In the genomic region with DNA sequence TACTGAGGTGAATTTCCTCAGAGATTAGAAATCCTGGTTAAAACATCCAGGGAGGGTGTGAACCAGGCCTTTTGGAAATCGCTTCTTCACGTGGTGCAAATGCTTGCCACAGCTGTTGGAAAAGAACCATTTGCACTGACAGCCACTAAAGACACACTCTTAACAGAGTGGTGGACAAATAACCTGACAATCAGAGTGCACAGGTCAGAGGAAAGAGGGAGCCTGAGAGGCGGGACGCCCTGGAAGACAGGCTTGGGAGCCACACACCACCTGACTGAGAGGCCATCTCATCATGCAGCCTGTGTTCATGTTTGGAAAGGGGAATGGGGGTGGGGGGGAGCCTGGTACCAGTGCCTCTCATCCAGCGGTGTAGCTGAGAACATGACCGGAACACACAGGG, we compare ENCODE assay signal across 15 mouse cellular contexts.
A peak's percentile ranks its signal among the peaks of the same experiment; 100 is the strongest.
DNase-seq lines count a peak whose midpoint lies in the region; ATAC-seq and TF ChIP-seq lines count a peak whose summit lies in the region.
"Had no signal": no experiment of that assay in that cellular context is flagged by ENCODE, and none has a peak within 500 bp of the region (broad histone marks: within the 10 kb centered on the region; RNA-seq: fewer than 3 reads in every experiment).

No protein-coding gene starts in this region.

- no peak for TF ChIP-seq EP300 in lung, postnatal 0 days (IDR thresholded peaks at IDR 0.05)
- no peak for TF ChIP-seq EP300 in liver, postnatal 0 days (IDR thresholded peaks at IDR 0.05; ENCODE audit: low read depth)

- H3K4me1 ChIP-seq in hindbrain, embryonic 12.5 days = peaks cover 9% of the 10 kb centered on the region
- peaks cover 15% of the 10 kb centered on the region for H3K4me1 ChIP-seq in hindbrain, embryonic 10.5 days (replicated peaks)
- peaks cover 5% of the 10 kb centered on the region; the same call in 1 of the 2 replicates for H3K4me1 ChIP-seq in lung, postnatal 0 days (ENCODE audit: insufficient read depth, low read depth, low read length)
- no peaks in the 10 kb centered on the region for H3K4me1 ChIP-seq in liver, postnatal 0 days (ENCODE audit: insufficient read depth)
- H3K4me1 ChIP-seq: forebrain, embryonic 15.5 days had no signal

- no peak for TF ChIP-seq CTCF in lung, postnatal 0 days (IDR thresholded peaks at IDR 0.05)
- TF ChIP-seq CTCF in liver, postnatal 0 days (IDR thresholded peaks at IDR 0.05; ENCODE audit: low read depth) = no peak

- H3K4me3 ChIP-seq in hindbrain, embryonic 12.5 days = no peak overlapping the region
- no peak overlapping the region for H3K4me3 ChIP-seq in hindbrain, embryonic 10.5 days
- H3K4me3 ChIP-seq in lung, postnatal 0 days (ENCODE audit: low read depth, low read length) = no peak overlapping the region; the same call in 1 of the 2 replicates
- H3K4me3 ChIP-seq in liver, postnatal 0 days (ENCODE audit: low read depth, low read length) = no peak overlapping the region
- H3K4me3 ChIP-seq: forebrain, embryonic 15.5 days had no signal

- peak; percentile 11 for DNase-seq in embryo, embryonic 10 days (ENCODE audit: low spot score)
- DNase-seq in embryo, embryonic 11 days = no peak
- DNase-seq in hindbrain, embryonic 10.5 days (ENCODE audit: low spot score) = no peak
- DNase-seq in lung, postnatal 0 days (ENCODE audit: low spot score) = peak; percentile 42
- no peak for DNase-seq in lung, adult 18-20 months
- no peak for DNase-seq in liver, postnatal 0 days
- DNase-seq in thymus, postnatal 14 days = no peak
- DNase-seq: adrenal gland, adult 8-10 months; cerebellum, adult 9-11 months; gastrocnemius, postnatal 10 days; kidney, postnatal 36 days had no signal

- no peaks in the 10 kb centered on the region for H3K27me3 ChIP-seq in hindbrain, embryonic 12.5 days
- H3K27me3 ChIP-seq in hindbrain, embryonic 10.5 days (ENCODE audit: insufficient read depth, poor library complexity, severe bottlenecking) = no peaks in the 10 kb centered on the region
- no peaks in the 10 kb centered on the region for H3K27me3 ChIP-seq in lung, postnatal 0 days (replicated peaks; ENCODE audit: insufficient read depth, low read length)
- H3K27me3 ChIP-seq in liver, postnatal 0 days (ENCODE audit: insufficient read depth, low read length) = no peaks in the 10 kb centered on the region
- H3K27me3 ChIP-seq: forebrain, embryonic 15.5 days; Patski had no signal

- H3K9ac ChIP-seq in hindbrain, embryonic 12.5 days = no peak overlapping the region
- no peak overlapping the region for H3K9ac ChIP-seq in lung, postnatal 0 days (replicated peaks; ENCODE audit: low read depth)
- H3K9ac ChIP-seq in liver, postnatal 0 days (replicated peaks) = no peak overlapping the region; the same call in 1 of the 2 replicates
- H3K9ac ChIP-seq: forebrain, embryonic 15.5 days had no signal

- no peaks in the 10 kb centered on the region for H3K36me3 ChIP-seq in hindbrain, embryonic 12.5 days
- H3K36me3 ChIP-seq in hindbrain, embryonic 10.5 days = no peaks in the 10 kb centered on the region
- H3K36me3 ChIP-seq in lung, postnatal 0 days (ENCODE audit: insufficient read depth, low read length) = no peaks in the 10 kb centered on the region
- H3K36me3 ChIP-seq in liver, postnatal 0 days (replicated peaks; ENCODE audit: insufficient read depth, low read length) = no peaks in the 10 kb centered on the region
- H3K36me3 ChIP-seq: forebrain, embryonic 15.5 days had no signal

- no peak overlapping the region for H3K27ac ChIP-seq in hindbrain, embryonic 12.5 days
- no peak overlapping the region for H3K27ac ChIP-seq in hindbrain, embryonic 10.5 days
- 0 out of 2 replicates have a peak overlapping the region, but pooled peaks have one; percentile 14 for H3K27ac ChIP-seq in lung, postnatal 0 days (ENCODE audit: low read length)
- H3K27ac ChIP-seq in liver, postnatal 0 days (ENCODE audit: low read depth) = no peak overlapping the region
- H3K27ac ChIP-seq: forebrain, embryonic 15.5 days had no signal

- no peak overlapping the region for H3K4me2 ChIP-seq in hindbrain, embryonic 12.5 days (replicated peaks)
- H3K4me2 ChIP-seq in lung, postnatal 0 days (replicated peaks; ENCODE audit: low read depth, low read length) = peak overlapping the region; percentile 48
- peak overlapping the region; percentile 50 for H3K4me2 ChIP-seq in liver, postnatal 0 days (ENCODE audit: low read depth, low read length)
- H3K4me2 ChIP-seq: forebrain, embryonic 15.5 days had no signal

- no peaks in the 10 kb centered on the region for H3K9me3 ChIP-seq in hindbrain, embryonic 12.5 days (replicated peaks)
- H3K9me3 ChIP-seq in hindbrain, embryonic 10.5 days = 0 out of 2 replicates have a peak, but pooled peaks cover 4% of the 10 kb centered on the region
- H3K9me3 ChIP-seq in lung, postnatal 0 days (ENCODE audit: low read length) = no peaks in the 10 kb centered on the region
- no peaks in the 10 kb centered on the region for H3K9me3 ChIP-seq in liver, postnatal 0 days (ENCODE audit: low read length)
- H3K9me3 ChIP-seq: forebrain, embryonic 15.5 days had no signal

- ATAC-seq in hindbrain, embryonic 12.5 days (ENCODE audit: low FRiP score) = 0 out of 2 replicates have a peak, but pooled peaks have one; percentile 48
- peak; percentile 55 for ATAC-seq in lung, postnatal 0 days
- ATAC-seq in liver, postnatal 0 days = no peak
- ATAC-seq: forebrain, embryonic 15.5 days; hindbrain, embryonic 16.5 days; Patski had no signal

- WGBS in hindbrain, embryonic 12.5 days = 27% methylated on average over 6 of the region's 6 CpGs
- WGBS in hindbrain, embryonic 10.5 days = 34% methylated on average over 6 of the region's 6 CpGs
- WGBS in lung, postnatal 0 days = 18% methylated on average over 6 of the region's 6 CpGs
- WGBS in liver, postnatal 0 days (ENCODE audit: insufficient replicate concordance) = 42% methylated on average over 6 of the region's 6 CpGs

Comparison
In these comparisons a context has a peak if more than half of its experiments do, and no peak if none do; other contexts are left out.
1. DNase-seq: peak in embryo, embryonic 10 days (single experiment) and lung, postnatal 0 days (single experiment); none in embryo, embryonic 11 days (single experiment), hindbrain, embryonic 10.5 days (single experiment), lung, adult 18-20 months (0 of 2), liver, postnatal 0 days (single experiment) and thymus, postnatal 14 days (single experiment).